Mouse (Mus musculus): Measurements from ENCODE around the gene Sox5.

Gene Sox5

DNA sequence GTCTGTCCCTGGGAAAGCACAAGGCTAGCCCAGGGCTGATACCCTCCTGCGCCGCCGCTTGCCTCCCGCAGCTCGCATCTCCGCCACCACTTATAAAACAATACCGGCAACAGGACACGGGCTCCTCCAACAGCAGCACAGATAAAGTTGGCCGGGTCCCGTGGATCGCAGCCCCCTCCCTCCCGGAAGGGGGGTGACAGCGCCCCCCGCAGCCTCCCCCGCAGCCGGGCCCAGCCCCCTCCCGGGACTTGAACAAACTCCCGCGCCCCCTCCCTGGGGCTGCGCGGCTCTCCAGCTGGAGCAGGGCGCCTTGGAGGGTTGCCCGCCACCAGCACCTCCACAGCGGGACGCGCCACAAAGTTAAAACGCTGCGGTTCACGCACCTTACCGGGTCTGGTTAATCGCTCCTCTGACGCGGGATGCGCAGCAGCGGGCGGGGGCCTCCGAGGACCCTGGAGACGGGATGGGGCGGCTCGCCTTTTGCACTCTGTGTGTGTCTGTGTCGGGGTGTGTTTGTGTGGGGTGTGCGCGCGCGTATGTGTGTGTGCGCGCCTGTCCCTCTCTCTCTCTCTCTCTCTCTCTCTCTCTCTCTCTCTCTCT lies at the start of gene Sox5:
Gene Sox5, minus strand, starts transcription at position 547 of the 600 bp plus-strand sequence.
- peak; percentile 68 for DNase-seq

GRCm38 (mm10) chr6:144825018-144825602 lies 43.3 kb upstream of the Sox5 start:
- DNase-seq = no peak

DNA sequence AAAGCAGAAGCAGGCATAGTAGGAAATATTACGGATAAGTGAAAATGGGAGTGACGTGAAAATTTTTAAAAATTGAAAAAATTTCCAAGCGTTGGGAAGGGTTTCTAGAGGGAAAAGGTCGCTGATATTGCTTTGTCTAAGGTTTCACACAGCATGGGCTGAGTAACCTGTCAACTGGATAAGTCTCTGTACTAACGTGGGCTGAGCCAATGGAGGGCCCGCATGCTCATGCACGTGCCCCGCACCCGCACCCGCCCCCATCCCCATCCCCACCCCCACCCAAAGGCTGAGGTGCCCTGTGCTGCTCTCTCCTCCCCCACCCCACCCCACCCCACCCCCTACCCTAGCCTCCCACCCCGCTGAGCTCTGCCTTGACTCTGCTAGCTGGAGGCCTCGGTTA lies 42.4 kb upstream of the Sox5 start:
- DNase-seq = no peak

DNA sequence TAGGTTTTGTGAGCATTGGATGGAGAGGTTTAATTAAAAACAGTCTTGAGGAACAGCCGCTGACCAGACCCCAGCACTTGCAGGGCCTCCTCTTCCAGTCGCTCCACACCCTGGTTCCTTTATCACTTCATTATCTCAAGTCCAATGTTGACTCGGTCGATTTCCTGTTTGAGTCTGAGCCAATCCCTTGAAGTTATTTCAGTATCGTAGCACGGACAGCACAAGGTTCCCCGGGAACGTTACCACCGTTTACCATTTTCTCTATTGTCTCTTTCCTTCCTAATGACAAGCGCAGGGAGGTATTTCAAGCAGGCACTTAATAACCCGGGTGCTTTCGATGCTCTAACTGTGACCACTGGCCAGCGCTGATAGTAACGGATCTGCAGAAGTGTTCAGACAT lies 40.8 kb upstream of the Sox5 start:
- DNase-seq = no peak

DNA sequence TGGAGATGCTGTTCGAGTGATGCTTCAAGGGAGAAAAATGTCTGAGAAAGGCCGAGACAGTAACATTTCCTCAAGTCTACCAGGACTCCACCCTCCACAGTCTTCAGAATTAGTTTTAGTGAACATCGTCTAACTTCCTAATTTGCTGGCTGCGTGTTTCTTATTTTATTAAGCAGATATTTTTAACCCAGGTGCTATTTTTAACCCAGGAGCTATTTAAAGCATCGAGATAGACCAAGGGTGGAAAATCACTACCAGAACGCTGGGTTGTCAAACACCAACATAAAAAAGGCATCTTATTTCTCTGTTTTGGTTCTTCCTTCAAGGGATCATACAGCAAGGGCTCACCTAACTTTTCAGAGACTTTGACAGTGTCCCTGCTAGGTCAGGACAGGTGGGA lies 39.2 kb upstream of the Sox5 start:
- DNase-seq = no peak

GRCm38 (mm10) chr6:144818016-144818415 lies 36.2 kb upstream of the Sox5 start:
- no peak for DNase-seq

- DNase-seq = no peak
Observed at GRCm38 (mm10) chr6:144817329-144817932, 35.7 kb upstream of the Sox5 start.

DNA sequence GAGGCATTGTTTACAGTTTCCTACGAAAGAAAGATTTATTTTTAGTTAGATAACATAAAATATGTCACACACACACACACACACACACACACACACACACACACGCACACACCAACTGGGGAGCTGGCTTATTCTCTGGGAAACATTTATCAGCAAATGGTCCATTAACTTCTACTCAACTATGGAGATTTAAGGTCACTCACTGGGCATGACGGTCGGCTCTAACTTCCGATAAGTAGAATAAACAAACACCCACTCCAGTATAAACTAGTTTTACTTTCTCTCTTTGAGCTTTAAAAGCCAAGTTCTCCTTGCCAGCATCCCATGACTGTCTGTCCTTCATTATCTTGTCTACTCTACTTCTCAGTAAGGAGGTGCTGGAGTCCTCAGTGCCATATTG lies 33.8 kb upstream of the Sox5 start:
- DNase-seq = no peak

- DNase-seq = peak; percentile 29
Observed at GRCm38 (mm10) chr6:144814931-144815364, 33.2 kb upstream of the Sox5 start.

GRCm38 (mm10) chr6:144804321-144804720 lies 22.5 kb upstream of the Sox5 start:
- DNase-seq = no peak

- DNase-seq = no peak
Observed at GRCm38 (mm10) chr6:144803063-144803462, 21.3 kb upstream of the Sox5 start.

- DNase-seq = no peak
Observed at GRCm38 (mm10) chr6:144794356-144794755, 12.6 kb upstream of the Sox5 start.

- DNase-seq = no peak
Observed at GRCm38 (mm10) chr6:144792871-144793270, 11.1 kb upstream of the Sox5 start.

GRCm38 (mm10) chr6:144783295-144783694 lies 1.5 kb upstream of the Sox5 start:
- no peak for DNase-seq

DNA sequence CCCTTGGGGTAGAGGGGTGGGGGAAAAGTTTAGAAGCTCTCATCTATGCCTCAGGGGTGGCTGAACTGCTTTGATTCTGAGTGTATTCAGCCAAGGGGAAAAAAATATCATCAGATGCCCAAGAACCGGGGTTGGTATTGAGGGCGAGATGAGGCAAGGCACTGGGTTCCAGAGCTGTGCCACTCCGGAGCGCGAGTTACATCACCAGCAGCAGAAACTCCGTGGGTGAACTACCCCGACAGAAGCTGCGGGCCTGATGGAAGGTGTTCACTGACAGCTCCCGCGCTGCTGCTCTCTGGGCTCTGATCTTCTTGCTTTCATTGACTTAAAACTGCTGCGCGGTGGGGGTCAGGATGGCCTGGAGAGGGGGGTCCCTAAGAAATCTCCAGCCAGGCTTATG lies 1.1 kb upstream of the Sox5 start:
- no peak for DNase-seq

DNA sequence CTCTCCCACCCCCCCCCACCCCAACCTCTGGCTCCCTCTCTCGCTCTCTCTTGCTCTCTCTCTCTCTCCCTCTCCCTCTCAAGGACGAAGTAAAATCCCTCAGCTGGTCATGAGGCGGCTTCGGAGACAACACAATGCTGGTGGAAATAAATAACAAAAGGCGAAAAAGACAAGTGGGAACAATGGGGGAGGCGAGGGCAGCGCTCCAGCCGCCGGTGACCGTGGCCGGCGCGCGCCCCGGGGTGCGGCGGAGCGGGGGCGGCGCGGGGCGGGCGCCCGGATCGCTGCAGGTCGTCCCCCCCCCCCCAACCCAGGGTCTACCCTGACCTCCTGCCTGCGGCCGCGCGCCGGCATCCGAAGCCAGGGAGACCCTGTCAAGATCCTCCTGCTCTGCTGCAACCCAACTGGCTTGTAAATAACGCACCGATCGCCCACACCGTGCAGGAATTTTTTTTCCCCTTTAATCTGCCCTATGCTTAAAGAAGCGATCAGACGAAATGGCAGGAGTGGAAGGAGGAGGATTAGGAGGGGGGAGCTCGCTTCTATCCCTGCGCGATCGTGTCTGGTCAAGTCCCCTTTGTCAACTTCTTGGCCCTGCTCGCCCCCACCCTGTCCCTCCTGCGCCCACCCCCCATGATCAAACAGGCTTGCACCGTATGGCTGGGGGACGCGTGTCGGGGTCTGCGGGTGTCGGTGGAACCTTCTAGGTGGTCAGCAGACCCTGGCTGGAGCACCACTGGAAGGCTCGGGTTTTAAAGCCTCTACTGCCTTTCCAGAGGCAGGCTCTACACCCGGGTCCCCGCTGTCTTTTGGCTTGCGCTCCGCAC lies 467 bp upstream of the Sox5 start:
- DNase-seq = peak; percentile 12

DNA sequence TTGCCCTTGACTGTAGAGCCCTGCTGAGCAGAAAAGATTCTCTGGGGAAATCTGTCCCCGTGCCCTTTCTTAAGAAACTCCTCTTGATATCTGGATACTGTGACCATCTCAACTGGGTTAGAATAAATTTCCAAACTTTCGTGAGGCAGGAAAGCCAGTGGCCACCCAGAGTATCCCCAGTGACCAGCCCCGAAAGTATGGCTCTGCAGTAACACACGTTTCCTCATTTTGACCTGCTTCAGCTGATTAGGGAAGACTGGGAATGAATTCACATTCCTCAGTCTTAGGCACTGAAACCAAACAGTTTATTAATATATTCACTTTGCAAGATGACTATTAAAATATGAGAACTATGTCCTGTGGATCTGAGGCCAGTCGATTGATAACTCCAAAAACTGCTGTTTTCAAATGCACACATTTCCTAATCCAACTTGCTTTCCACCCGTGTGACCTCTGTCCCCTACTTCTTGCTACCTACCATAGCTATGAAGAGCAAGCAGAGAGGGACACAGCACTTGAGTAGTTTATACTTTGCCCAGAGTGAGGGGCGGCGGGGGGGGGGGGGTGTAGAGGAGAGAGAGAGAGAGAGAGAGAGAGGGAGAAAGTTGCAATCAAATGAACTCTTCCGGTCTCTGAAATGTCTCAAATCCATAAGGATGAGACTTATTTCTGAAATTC lies 1.0 kb downstream of the Sox5 start:
- DNase-seq = peak; percentile 6

GRCm38 (mm10) chr6:144779945-144780607 lies 1.7 kb downstream of the Sox5 start:
- DNase-seq = no peak

GRCm38 (mm10) chr6:144777356-144778035 lies 4.3 kb downstream of the Sox5 start:
- no peak for DNase-seq

DNA sequence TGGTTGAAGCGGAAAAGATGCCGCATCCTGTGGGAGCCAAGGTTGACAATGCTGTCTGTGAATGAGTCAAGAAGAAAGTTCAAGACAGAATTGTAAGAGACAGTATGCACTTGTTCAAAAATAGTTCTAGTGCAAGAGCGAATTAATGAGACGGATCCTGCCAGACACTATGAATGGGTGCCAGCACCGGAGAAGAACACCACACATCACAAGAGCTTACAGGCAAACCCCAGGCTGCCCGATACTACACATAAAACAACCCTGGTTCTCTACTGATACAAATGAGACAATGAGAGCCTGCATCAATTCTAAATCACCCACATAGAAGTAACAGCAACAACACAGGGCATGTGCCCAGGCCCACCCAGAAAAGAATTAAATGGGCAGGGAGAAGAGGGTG lies 8.0 kb downstream of the Sox5 start:
- DNase-seq = no peak

DNA sequence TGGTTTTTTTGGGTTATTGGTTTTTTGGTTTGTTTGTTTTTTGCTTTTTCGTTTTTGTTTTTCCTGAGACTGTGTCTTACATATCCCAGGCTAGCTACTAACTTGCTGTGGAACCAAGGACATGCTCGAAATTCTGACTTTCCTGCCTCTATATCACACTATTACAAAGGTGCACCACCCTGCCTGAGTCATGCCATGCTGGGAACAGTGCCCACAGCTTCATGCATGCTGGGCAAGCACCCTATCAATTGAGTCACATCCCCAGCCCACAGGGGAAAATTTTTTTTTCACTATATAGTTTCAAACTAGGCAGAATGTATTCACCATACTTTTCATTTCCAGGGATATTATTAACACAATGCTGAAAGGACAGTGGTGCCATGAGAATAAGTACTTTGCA lies 8.8 kb downstream of the Sox5 start:
- DNase-seq = no peak

Measured in kidney, adult 18-20 months (tissue).